Mouse (Mus musculus): ENCODE measurements around the gene Lyve1.

- TF ChIP-seq CTCF (IDR thresholded peaks at IDR 0.05; ENCODE audit: low read depth) (no peak), EP300 (IDR thresholded peaks at IDR 0.05; ENCODE audit: low read depth) (no peak)
These were observed at the start of gene Lyve1 for GRCm38 (mm10) chr7:110862751-110863289.
